Mouse (Mus musculus) natural killer cell, adult 2 months (primary cell): ENCODE measurements around the gene Rprd2.
"Not testable (repeated sequence)": the region's sequence is repeated elsewhere in the genome, so short reads cannot be mapped to it uniquely, and the experiment has no call there.

Source experiments
- DNase-seq, 2 experiments: peaks; one replicate each; pipeline ENCODE4 v3.0.0; 2022; ENCODE audit warnings: low spot score in 2 of 2

The Rprd2 gene

DNA sequence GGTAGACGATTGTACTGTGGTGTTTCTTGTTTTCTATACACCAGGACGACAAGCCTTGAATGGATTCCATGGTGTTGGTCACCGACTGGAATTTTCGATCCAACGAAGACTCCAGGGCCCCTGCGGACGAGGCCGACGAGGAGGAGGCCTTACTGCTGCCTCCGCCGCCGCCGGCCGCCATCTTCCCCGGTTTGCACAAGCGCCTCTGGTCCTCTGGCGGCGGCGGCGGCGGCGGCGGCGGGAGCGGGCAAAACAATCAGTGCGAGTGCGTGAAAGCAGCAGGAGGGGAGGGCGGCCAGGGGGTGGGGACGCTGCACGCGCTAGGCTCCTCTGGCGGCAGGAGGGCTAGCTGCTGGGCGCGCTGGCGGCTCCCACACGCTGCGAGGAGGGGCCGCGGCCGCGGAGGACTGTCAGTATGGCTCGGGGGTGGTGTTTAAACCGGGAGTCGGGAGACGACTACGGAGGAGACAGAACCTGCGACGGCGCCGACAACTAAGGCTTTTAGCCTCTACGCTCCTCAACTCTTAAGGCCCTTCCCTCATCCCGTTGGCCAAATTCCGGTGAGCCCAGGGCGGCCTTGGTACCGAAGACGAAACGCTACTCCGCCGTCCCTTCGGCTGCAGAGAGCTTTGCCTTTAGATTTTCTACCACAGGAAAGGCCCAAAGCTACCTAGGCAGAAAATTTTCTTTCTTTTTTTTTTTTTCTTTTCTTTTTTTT, at the start of gene Rprd2:
TSS of gene Rprd2 (minus strand) at position 293 of the 718 bp plus-strand sequence.
- peak; percentile 66 to 79 for DNase-seq

GRCm38 (mm10) chr3:95867408-95867807, 48.7 kb upstream of the Rprd2 start:
- no peak for DNase-seq

GRCm38 (mm10) chr3:95866071-95866470, 47.4 kb upstream of the Rprd2 start:
- DNase-seq: no peak

- no peak for DNase-seq
Measured at GRCm38 (mm10) chr3:95865571-95865970, 46.9 kb upstream of the Rprd2 start.

DNA sequence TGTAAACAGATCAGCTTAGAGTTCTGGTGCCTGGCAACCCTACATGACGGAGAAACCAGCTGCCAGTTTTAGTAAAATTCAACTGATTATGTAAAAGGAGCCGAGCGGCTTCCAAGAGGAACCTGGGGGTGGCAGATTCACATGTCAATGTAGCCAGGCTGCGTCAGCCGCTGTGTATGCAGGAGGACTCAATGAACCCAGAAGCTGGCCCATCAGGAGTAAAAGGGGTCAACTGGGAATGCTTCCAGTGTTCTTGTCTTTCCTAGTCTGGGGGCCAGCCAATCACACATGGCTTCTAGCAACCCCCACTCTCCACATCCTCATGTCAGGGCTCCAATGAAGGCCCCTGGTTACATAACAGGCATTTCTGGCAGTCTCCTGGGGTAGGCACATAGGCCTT, 46.4 kb upstream of the Rprd2 start:
- DNase-seq: no peak

DNA sequence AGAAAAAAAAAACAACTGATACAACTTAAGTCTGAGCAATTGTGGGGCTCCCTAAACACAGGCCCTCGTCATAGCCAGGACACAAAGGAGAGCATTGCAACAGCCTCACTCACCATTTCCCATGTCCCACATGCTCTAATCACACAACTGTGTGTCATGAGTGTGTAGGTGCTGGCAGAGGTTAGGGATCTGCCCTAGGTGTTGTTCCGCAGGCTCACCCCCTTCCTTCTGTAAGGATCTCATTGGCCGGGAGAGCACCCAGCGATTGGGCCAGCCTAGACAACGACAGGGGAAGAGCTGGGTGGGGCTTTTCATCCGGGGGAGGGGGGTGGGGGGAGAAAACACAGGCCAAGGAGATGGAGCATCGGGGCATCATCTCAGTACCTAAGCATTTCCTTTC, 44.9 kb upstream of the Rprd2 start:
- DNase-seq: no peak

- DNase-seq: peak; percentile 71 to 83
Measured at GRCm38 (mm10) chr3:95861796-95862195, 43.1 kb upstream of the Rprd2 start.

- peak; percentile 13 to 31 for DNase-seq
Measured at GRCm38 (mm10) chr3:95861216-95861615, 42.6 kb upstream of the Rprd2 start.

- no peak for DNase-seq
Measured at GRCm38 (mm10) chr3:95860323-95860722, 41.7 kb upstream of the Rprd2 start.

DNA sequence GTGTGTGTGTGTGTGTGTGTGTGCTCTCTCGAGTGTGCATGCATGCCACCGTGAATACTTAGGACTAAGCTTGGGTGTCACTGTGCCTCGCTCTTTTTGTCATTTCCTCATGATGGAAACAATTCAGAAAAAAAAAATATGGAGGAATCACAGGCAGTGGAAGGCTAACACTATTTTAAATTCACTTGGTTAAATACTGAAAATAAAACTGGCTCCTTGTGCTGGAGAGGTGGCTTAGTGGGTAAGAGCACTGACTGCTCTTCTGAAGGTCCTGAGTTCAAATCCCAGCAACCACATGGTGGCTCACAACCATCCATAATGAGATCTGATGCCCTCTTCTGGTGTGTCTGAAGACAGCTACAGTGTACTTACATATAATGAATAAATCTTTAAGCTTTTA, 39.6 kb upstream of the Rprd2 start:
- DNase-seq: not testable (repeated sequence)

DNA sequence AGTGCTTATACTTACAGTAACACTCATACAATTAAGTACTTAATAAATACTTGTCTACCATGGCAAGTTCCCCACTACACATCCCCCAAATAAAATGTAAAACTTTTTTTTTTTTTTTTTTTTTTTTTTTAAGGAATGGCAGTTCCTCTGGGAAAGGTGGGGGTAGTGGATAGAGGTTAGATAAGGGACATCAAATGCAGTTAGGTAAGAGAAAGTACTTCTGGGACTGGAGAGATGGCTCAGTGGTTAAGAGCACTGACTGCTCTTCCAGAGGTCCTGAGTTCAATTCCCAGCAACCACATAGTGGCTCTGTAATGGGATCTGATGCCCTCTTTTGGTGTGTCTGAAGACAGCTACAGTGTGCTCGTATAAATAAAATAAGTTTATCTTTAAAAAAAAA, 38.4 kb upstream of the Rprd2 start:
- DNase-seq: not testable (repeated sequence)

DNA sequence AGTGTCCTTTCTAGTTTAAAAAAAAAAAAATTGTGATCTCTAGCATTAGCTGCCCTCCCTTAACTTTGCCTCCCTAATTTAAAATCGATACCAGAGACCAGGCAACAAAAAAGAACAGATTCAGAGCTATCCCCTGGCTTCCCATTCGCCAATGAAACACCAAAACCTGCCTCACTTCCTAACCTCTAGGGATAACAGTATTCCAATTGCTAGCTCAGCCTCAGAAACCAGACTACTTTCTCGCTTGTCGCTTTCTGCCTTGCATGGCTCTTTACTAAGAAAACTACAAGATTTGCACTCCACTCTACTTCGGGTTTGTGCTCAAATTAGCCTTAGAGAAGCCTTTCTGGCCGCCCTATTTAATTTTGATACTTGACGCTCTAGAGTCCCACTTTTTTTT, 37.5 kb upstream of the Rprd2 start:
- no peak for DNase-seq

GRCm38 (mm10) chr3:95855502-95856089, 36.9 kb upstream of the Rprd2 start, which contains the start of gene Prpf3:
Gene Prpf3, minus strand, starts transcription at chr3:95855885.
- DNase-seq: peak; percentile 88 to 93

GRCm38 (mm10) chr3:95851317-95851716, 32.7 kb upstream of the Rprd2 start:
- no peak for DNase-seq

DNA sequence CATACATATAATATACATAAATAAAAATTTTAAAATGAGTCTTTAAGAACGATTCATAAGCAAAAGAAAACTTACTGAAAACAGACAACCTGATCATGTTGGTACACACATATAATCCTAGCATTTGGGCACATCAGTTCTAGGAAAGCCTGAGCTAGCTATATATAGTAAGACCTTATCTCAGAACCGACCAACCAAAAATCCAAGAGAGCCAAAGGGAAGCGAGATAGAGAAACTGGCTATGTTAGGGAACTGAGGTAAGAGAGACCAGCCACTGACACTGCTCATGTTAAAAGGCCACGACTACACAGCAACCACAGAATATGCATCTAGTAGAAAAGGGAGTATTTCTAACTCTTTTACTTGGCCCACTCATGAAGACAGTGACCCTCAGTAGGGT, 31.9 kb upstream of the Rprd2 start:
- no peak for DNase-seq

DNA sequence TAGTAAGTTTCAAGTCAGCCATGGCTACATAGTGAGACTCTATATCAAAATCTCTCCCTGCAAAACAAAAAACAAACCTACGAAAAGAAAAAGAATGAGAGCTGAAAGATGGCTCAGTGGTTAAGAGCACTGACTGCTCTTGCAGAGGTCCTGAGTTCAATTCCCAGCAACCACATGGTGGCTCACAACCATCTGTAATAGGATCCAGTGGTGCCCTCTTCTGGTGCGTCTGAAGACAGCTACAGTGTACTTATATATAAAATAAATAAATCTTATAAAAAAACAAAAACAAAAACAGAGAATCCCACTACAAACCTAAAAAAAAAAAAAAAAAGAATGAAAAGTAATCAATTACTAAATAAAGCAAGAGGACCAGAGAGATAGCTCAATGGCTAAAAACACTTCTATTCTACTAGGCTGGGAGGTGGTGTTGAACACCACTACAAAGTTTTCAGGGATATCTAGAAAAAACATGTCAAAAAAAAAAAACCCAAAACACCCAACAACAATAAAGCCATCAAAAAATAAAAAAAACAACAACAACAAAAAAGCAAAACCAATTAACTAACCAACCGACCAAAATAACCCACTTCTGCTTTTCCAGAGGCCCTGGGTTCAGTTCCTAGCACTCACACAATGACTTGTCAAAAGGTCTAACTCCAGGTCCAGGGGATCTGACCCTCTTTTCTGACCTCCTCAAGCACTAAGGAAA, 24.0 kb upstream of the Rprd2 start:
- no peak for DNase-seq

- DNase-seq: no peak
Measured at GRCm38 (mm10) chr3:95839250-95839649, 20.6 kb upstream of the Rprd2 start.

DNA sequence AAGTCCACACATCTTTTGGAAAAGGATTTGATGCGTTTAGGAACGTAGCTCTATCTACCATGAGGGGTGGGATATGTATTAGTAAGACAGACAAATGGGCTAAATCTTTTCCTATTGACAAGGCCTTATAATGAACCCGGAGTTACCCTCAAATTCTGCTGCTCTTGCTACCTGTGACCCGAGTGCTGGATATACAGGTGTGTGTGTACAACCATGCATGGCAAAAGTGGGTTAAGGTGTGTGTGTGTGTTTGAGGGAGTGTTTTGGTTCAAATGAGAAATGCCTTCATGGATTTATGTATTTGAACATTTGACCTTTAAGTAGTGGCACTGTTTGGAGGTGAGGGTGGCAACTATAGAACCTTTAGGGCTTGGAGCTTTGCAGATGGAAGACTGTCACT, 10.4 kb upstream of the Rprd2 start:
- DNase-seq: no peak

GRCm38 (mm10) chr3:95826275-95826674, 7.6 kb upstream of the Rprd2 start:
- DNase-seq: no peak

DNA sequence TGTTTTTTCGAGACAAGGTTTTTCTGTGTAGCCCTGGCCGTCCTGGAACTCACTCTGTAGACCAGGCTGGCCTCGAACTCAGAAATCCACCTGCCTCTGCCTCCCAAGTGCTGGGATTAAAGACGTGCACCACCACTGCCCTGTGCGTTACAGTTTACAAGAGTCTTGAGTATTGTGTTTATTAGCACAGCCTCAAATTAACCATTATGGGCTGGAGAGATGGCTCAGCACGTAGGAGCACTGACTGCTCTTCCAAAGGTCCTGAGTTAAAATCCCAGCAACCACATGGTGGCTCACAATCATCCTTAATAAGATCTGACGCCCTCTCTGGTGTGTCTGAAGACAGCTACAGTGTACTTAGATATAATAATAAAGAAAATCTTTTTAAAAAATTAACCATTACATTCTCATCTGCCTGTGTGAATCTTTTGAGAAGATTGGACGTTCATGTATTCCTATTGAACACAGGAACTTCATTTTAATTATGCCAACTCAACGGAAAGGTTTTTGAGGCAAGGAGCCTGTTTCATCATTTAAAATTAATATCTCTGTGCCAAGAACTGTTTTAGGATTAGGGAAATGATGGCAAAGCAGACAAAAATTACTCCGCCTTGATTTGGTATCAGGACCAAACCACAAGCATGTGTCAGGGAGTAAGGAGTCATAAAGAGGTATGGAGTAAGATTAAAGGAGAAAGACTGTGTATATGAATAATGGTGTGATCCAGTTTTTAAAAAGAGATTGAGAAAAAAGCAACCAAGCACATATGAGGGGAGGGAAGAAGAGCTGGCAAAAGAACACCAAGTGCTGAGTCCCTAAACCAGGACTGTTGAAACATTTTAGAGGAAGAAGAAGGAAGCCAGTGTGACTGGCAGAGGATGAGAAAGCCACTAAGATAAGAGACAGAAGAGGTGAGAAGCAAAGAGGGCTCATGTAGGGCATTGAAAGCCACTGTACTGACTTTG, 1.7 kb upstream of the Rprd2 start:
- no peak for DNase-seq

DNA sequence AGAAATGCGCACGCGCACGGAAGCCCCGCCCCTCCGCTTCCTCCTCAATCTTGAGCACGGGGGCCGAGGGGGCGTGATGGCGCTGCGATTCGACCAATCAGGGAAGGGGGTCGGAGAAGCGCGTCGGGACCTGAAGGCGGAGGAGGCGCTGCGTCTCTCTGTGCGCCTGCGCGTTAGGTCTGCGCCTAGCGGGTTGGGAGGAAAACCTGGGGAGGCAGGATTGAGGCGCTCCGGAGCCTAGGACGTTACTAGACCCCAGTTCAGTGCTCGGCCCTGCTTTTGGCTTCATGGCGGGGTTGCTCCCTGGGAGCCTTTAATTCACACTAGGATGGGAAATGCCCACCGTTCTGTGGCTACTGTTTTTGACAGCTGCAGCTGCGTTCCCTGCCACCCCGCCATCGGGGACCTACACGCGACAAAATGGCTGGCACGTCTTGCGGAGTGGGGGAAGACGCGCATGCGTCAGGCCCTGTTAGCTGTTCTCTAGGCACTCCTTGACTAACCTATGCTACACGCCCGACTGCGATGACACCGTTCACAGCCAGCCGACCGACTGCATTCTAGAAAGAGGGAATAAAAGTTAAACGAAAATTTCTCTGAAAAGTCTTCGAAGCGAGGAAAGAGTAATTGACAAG, 805 bp upstream of the Rprd2 start:
- peak; percentile 99 to 100 for DNase-seq
